Mouse (Mus musculus) myocyte (in vitro differentiated cells): Measurements from ENCODE around the gene Sowahb. TPM values are rescaled to one million over a fixed set of nuclear protein-coding genes. Genes with fewer than 3 reads are reported as not detected.

Experiments used
- H3K27me3 ChIP-seq: one replicate; pipeline ENCODE4 v1.6.1; 2011; ENCODE audit not compliant: control insufficient read depth, insufficient read depth, insufficient read length
- H3K36me3 ChIP-seq: one replicate; pipeline ENCODE4 v1.6.1; 2011; ENCODE audit not compliant: control insufficient read depth, insufficient read depth
- H3K4me2 ChIP-seq: one replicate; pipeline ENCODE4 v1.6.1; 2011; ENCODE audit warnings: low read depth, control low read depth
- H3K4me3 ChIP-seq: one replicate; pipeline ENCODE4 v1.5.1; 2011; ENCODE audit warnings: mild to moderate bottlenecking, control low read depth, moderate library complexity
- H3K79me2 ChIP-seq: one replicate; pipeline ENCODE4 v1.6.1; 2011; ENCODE audit not compliant: control insufficient read depth, insufficient read depth
- H3ac ChIP-seq: one replicate; pipeline ENCODE4 v1.6.1; 2011; ENCODE audit not compliant: control insufficient read depth, insufficient read length
- CEBPB ChIP-seq: IDR thresholded peaks from 2 replicates; pipeline ENCODE4 v1.6.1; 2011; ENCODE audit warnings: mild to moderate bottlenecking, moderate library complexity; ENCODE audit not compliant: poor library complexity, insufficient read depth, severe bottlenecking
- E2F4 ChIP-seq: IDR thresholded peaks from one replicate; pipeline ENCODE4 v1.6.1; 2011; ENCODE audit warnings: mild to moderate bottlenecking, control low read depth, moderate library complexity; ENCODE audit not compliant: insufficient read depth
- MAX ChIP-seq: IDR thresholded peaks from one replicate; pipeline ENCODE4 v1.6.1; 2011; ENCODE audit warnings: low read depth, mild to moderate bottlenecking, control low read depth
- MYOD1 ChIP-seq, 3 experiments: IDR thresholded peaks; one replicate each; pipeline ENCODE4 v1.6.1; 2011; ENCODE audit warnings: control low read depth in 2 of 3, low read depth in 2 of 3, mild to moderate bottlenecking in 2 of 3, moderate library complexity in 1 of 3; ENCODE audit not compliant: insufficient read length in 2 of 3, control insufficient read depth in 1 of 3
- MYOG ChIP-seq, 3 experiments: IDR thresholded peaks; one replicate each; pipeline ENCODE4 v1.6.1; 2011; ENCODE audit warnings: control low read depth in 2 of 3, low read depth in 2 of 3, mild to moderate bottlenecking in 2 of 3; ENCODE audit not compliant: insufficient read length in 2 of 3, control insufficient read depth in 1 of 3, insufficient read depth in 1 of 3
- POLR2A ChIP-seq: IDR thresholded peaks from one replicate; pipeline ENCODE4 v1.6.1; 2011; ENCODE audit warnings: low read depth, mild to moderate bottlenecking, control low read depth, moderate library complexity; ENCODE audit not compliant: insufficient read length
- POLR2AphosphoS2 ChIP-seq: IDR thresholded peaks from one replicate; pipeline ENCODE4 v1.6.1; 2011; ENCODE audit warnings: low read depth, control low read depth; ENCODE audit not compliant: insufficient read length
- REST ChIP-seq: IDR thresholded peaks from one replicate; pipeline ENCODE4 v1.6.1; 2011; ENCODE audit warnings: mild to moderate bottlenecking, control low read depth, moderate library complexity; ENCODE audit not compliant: insufficient read depth, insufficient read length
- SRF ChIP-seq: IDR thresholded peaks from one replicate; pipeline ENCODE4 v1.6.1; 2011; ENCODE audit warnings: low read depth; ENCODE audit not compliant: control insufficient read depth, insufficient read length
- TCF12 ChIP-seq: IDR thresholded peaks from one replicate; pipeline ENCODE4 v1.6.1; 2011; ENCODE audit warnings: mild to moderate bottlenecking, control low read depth; ENCODE audit not compliant: poor library complexity, insufficient read depth, severe bottlenecking
- TCF3 ChIP-seq: IDR thresholded peaks from one replicate; pipeline ENCODE4 v1.6.1; 2011; ENCODE audit warnings: low read depth, control low read depth; ENCODE audit not compliant: insufficient read length
- USF1 ChIP-seq: IDR thresholded peaks from one replicate; pipeline ENCODE4 v1.6.1; 2011; ENCODE audit warnings: low read depth, mild to moderate bottlenecking, control low read depth, moderate library complexity
- polyA plus RNA-seq: library from polyadenylated mRNA; unstranded; fragments of >200 nt; fragmentation: generic; extraction: Trizol; gene quantifications from one replicate; pipeline ENCODE4 v1.2.1, GENCODE M21; 2012; ENCODE audit warnings: missing spikeins

Gene Sowahb
- polyA plus RNA-seq, 1 experiment = not detected

DNA sequence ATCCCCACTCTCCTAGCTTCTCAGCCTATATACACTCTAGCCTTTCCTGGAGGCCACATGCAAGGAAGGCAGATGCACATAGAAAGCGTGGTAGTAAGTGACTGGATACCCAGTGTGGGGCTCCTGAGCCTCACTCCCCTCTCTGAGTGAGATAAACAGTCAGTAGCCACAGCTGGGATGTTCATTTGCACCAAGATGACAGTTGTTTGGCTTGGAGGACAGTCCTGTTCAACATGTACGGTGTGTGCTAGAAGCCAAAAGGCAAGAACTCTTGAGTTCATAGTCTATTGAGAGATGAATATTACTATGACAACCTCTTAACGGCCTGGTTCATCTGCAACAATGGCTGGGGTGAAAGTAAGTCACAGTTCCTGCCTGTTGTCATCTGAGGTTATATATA is 46.4 kb upstream of the Sowahb start:
- peaks cover 33% of the 10 kb centered on the region for H3K79me2 ChIP-seq

GRCm38 (mm10) chr5:93085900-93086299 is 41.1 kb upstream of the Sowahb start:
- no peaks in the 10 kb centered on the region for H3K27me3 ChIP-seq
- TF ChIP-seq POLR2AphosphoS2 = no peak
- TF ChIP-seq TCF3 = no peak
- no peak for TF ChIP-seq USF1
- TF ChIP-seq MYOG (IDR thresholded peaks at IDR 0.05; ENCODE audit: control insufficient read depth in 1 of 3, insufficient read depth in 1 of 3, insufficient read length in 2 of 3, low read depth in 2 of 3) = no peak
- TF ChIP-seq MAX = no peak
- TF ChIP-seq E2F4 = no peak
- TF ChIP-seq POLR2A = no peak
- no peak for TF ChIP-seq TCF12
- TF ChIP-seq MYOD1 (IDR thresholded peaks at IDR 0.05; ENCODE audit: control insufficient read depth in 1 of 3, insufficient read length in 2 of 3, low read depth in 2 of 3) = no peak
- no peak for TF ChIP-seq REST
- TF ChIP-seq SRF = no peak
- no peak for TF ChIP-seq CEBPB
- no peaks in the 10 kb centered on the region for H3K79me2 ChIP-seq

More for the DNA sequence above, 46.4 kb upstream of the Sowahb start:
- Histone ChIP-seq H3K4me3 (no peak overlapping the region), H3K4me2 (peak overlapping the region; percentile 89), H3K36me3 (no peaks in the 10 kb centered on the region), H3K27me3 (no peaks in the 10 kb centered on the region), H3ac (no peak overlapping the region)
- no peak for TF ChIP-seq E2F4
- TF ChIP-seq POLR2AphosphoS2 = no peak
- TF ChIP-seq MYOG (IDR thresholded peaks at IDR 0.05; ENCODE audit: control insufficient read depth in 1 of 3, insufficient read depth in 1 of 3, insufficient read length in 2 of 3, low read depth in 2 of 3) = no peak
- TF ChIP-seq MYOD1 (IDR thresholded peaks at IDR 0.05; ENCODE audit: control insufficient read depth in 1 of 3, insufficient read length in 2 of 3, low read depth in 2 of 3) = no peak
- TF ChIP-seq TCF12 = no peak
- no peak for TF ChIP-seq CEBPB
- no peak for TF ChIP-seq MAX
- no peak for TF ChIP-seq REST
- TF ChIP-seq SRF = no peak
- no peak for TF ChIP-seq TCF3
- TF ChIP-seq USF1 = no peak
- no peak for TF ChIP-seq POLR2A

GRCm38 (mm10) chr5:93085015-93085598 is 40.3 kb upstream of the Sowahb start:
- TF ChIP-seq POLR2A = no peak
- TF ChIP-seq MAX = no peak
- TF ChIP-seq USF1 = no peak
- TF ChIP-seq TCF12 = no peak
- TF ChIP-seq SRF = no peak
- TF ChIP-seq POLR2AphosphoS2 = no peak
- no peak for TF ChIP-seq REST
- TF ChIP-seq TCF3 = no peak
- no peak for TF ChIP-seq CEBPB
- no peaks in the 10 kb centered on the region for H3K36me3 ChIP-seq

More at GRCm38 (mm10) chr5:93085900-93086299, 41.1 kb upstream of the Sowahb start:
- no peaks in the 10 kb centered on the region for H3K36me3 ChIP-seq
- H3ac ChIP-seq = no peak overlapping the region
- no peak overlapping the region for H3K4me2 ChIP-seq
- H3K4me3 ChIP-seq = no peak overlapping the region

GRCm38 (mm10) chr5:93079596-93079995 is 34.8 kb upstream of the Sowahb start:
- Histone ChIP-seq H3K27me3 (no peaks in the 10 kb centered on the region), H3K79me2 (no peaks in the 10 kb centered on the region), H3ac (no peak overlapping the region), H3K36me3 (no peaks in the 10 kb centered on the region), H3K4me2 (no peak overlapping the region), H3K4me3 (no peak overlapping the region)
- TF ChIP-seq POLR2A = no peak
- TF ChIP-seq MAX = no peak

More at GRCm38 (mm10) chr5:93085015-93085598, 40.3 kb upstream of the Sowahb start:
- Histone ChIP-seq H3ac (no peak overlapping the region), H3K79me2 (no peaks in the 10 kb centered on the region), H3K27me3 (no peaks in the 10 kb centered on the region), H3K4me3 (no peak overlapping the region), H3K4me2 (peak overlapping the region; percentile 31)

DNA sequence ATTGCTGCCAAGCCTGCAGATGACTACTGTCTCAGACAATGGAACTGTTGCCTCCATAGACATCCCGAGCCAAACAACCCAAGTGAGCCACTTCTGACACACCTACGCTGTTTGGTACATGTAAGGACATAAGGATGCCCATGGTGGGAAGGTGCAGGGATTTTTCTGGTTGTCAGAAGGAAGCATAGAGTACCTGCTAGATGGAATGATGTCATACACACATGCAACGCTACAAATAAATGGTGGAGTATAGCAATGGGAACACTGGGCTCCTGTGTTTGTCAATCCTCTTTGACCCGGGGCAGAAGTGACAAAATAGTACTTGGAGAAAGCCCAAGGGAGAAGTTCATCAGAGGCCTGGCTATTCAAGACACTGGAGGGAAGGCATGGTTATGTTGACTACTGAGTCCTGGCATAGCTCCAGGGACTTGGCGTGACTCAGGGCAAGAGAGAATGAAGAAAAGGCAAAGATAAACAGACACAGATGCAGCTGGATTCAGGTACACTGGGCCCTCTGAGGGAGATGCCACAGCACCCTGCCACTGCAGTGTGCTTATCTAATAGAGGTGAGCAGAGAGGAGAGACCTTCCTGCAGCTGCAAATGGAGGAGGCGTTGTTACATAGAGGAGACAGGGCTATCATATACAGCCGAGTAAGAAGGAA is 33.0 kb upstream of the Sowahb start:
- H3K36me3 ChIP-seq = no peaks in the 10 kb centered on the region
- H3K4me3 ChIP-seq = no peak overlapping the region
- H3K27me3 ChIP-seq = no peaks in the 10 kb centered on the region
- H3ac ChIP-seq = no peak overlapping the region
- H3K79me2 ChIP-seq = no peaks in the 10 kb centered on the region
- no peak overlapping the region for H3K4me2 ChIP-seq
- TF ChIP-seq POLR2AphosphoS2 (no peak), MAX (no peak), USF1 (no peak), TCF3 (no peak), E2F4 (no peak), MYOG (IDR thresholded peaks at IDR 0.05; ENCODE audit: control insufficient read depth in 1 of 3, insufficient read depth in 1 of 3, insufficient read length in 2 of 3, low read depth in 2 of 3) (no peak), POLR2A (no peak), MYOD1 (IDR thresholded peaks at IDR 0.05; ENCODE audit: control insufficient read depth in 1 of 3, insufficient read length in 2 of 3, low read depth in 2 of 3) (no peak), REST (no peak), TCF12 (no peak)
